Mouse (Mus musculus): Measurements from ENCODE around the gene Capzb.

Capzb gene

GRCm38 (mm10) chr4:139310899-139311701 lies 118.4 kb downstream of the Capzb start:
- DNase-seq: no peak

DNA sequence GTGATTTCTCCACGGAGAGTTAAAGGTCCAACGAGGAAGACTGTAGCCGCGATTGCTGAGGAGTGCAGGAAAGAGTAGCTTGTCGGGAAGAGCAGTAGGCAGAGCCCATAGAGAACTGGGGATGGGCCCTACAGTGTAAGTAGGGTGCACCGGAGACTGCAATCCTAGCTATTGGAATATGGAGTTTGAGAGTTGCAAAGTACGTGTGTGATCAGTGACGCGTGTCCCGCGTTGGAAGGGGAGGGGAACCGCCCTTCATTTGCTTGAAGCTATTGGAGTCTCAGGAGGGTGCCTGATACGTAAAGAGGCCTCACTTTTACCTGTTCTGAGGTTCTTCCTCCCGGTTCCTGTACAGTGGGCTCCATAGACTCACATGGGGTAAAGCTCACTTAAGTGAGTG lies 119.0 kb downstream of the Capzb start:
- DNase-seq: no peak

DNA sequence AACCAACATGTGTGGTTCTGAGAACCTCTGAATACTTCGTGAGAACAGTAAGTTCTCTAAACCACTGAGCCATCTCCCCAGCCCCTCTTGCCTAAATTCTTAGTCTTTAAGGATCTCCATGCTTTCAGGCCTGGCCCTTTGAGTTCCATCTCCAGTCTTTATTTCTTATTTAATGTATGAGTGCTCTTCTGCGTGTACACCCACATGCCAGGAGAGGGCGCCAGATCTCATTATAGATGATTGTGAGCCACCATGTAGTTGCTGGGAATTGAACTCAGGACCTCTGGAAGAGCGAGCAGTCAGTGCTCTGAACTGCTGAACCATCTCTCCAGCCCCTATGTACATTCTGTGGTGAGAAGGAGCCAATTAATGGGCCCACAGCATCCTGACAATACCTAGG lies 119.9 kb downstream of the Capzb start:
- DNase-seq: peak; percentile 75 to 78

DNA sequence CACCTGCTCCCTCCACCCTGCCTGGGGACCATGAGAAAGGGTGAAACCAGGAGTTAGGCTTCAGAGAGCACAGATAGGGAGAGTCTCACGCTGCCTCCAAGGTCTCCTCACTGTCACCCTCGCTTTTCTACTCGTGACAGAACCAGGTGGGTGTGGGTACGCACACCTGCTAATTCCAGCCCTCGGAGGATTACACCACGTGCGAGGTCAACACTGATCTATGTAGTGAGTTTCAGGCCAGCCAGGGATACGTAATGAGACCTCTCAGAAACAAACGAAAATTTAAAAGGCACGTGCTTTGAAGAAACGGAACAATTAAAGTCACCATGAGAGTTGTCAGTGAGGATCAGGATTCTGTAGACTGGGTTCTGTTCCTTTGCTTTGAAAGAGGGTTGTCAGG lies 125.8 kb downstream of the Capzb start:
- DNase-seq: no peak

GRCm38 (mm10) chr4:139319740-139320139 lies 127.0 kb downstream of the Capzb start:
- no peak for DNase-seq

- DNase-seq: peak; percentile 85 to 89
Measured at GRCm38 (mm10) chr4:139330605-139331004, 137.9 kb downstream of the Capzb start.

DNA sequence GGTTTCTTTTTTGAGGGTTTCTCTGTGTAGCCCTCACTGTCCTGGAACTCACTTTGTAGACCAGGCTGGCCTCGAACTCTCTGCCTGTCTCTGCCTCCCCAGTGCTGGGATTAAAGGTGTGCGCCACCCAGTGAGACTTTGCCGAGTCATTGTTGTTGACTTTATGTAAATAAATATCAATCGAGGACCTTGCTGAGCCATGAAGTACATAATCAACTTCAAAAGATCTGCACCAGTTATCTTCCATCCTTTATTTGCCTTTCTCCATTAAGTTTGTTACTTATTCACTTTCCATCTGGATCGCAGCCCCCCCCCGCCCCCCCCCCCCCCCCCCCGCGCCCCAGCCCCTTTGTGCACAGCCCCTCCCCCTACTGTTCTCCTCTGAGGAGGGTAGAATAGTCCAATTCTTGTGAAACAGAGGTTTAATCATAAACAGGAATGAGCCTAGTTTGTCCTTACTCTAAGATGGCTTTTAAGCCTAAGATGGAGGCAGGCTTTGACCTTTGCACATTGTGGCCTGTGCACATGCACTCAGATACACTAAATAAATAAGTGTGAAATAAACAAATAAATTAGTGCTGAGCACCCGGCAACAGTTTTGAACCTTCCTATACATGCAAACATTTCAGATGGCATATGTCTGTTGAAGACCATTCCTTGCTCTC lies 142.1 kb downstream of the Capzb start:
- DNase-seq: no peak

- DNase-seq: no peak
Measured at GRCm38 (mm10) chr4:139335507-139335906, 142.8 kb downstream of the Capzb start.

GRCm38 (mm10) chr4:139336822-139337483 lies 144.3 kb downstream of the Capzb start:
- peak; percentile 87 for DNase-seq

GRCm38 (mm10) chr4:139338145-139338544 lies 145.4 kb downstream of the Capzb start:
- DNase-seq: no peak

- no peak for DNase-seq
Measured at GRCm38 (mm10) chr4:139340835-139341234, 148.1 kb downstream of the Capzb start.

Measured in B cell, adult 2 months (primary cell).